Mouse (Mus musculus): ENCODE data around the gene Disc1. TPM values are rescaled to one million over a fixed set of nuclear protein-coding genes. Genes with fewer than 3 reads are reported as not detected.

Disc1 gene
- total RNA-seq, 2 experiments from 2014 or later, result 1.9 to 3.1 TPM

DNA sequence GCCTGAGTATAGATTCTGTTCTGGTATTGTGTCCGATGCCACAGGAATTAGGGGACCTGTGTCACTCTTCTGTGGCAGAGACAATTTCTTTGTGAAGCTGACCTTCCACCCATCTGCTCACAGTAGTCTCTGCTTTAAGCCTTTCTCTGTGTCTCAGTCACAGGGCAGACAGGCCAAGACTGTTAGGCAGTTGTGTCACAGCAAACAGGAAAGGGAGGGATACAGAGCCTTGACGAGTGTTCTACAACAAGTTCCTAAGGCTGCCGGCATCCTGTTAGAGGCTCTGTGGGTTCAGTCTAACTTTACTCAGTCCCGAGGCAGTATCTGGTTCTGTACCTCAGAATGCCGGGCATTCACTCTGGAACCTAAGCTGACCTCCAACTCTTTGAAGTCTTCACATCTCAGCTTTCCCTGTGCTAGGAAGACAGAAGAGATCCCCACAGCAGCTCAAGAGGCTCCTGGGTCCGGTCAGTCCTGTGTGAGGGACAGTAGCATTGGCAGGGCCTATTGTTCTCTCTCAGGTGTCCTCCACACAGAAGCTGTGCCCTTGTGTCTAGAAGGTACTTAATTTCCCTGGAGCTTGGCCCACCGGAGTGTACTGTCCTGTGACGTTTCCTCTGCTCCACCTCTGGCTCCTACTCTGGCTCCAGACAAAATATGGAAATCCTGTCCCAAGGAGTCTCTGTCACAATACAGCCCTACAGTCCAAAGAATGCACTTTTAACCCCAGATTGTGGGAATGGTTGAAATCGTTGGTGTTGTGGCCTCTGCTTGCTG, 144.6 kb downstream of the Disc1 start:
- intact Hi-C loops (cut with DNase I), result loop anchor here (5.0 kb wide), 1 partner anchor 49 kb away; no protein-coding TSS in a partner anchor
- no peak for DNase-seq (ENCODE audit: extremely low spot score in 1 of 2, low spot score in 2 of 2)

DNA sequence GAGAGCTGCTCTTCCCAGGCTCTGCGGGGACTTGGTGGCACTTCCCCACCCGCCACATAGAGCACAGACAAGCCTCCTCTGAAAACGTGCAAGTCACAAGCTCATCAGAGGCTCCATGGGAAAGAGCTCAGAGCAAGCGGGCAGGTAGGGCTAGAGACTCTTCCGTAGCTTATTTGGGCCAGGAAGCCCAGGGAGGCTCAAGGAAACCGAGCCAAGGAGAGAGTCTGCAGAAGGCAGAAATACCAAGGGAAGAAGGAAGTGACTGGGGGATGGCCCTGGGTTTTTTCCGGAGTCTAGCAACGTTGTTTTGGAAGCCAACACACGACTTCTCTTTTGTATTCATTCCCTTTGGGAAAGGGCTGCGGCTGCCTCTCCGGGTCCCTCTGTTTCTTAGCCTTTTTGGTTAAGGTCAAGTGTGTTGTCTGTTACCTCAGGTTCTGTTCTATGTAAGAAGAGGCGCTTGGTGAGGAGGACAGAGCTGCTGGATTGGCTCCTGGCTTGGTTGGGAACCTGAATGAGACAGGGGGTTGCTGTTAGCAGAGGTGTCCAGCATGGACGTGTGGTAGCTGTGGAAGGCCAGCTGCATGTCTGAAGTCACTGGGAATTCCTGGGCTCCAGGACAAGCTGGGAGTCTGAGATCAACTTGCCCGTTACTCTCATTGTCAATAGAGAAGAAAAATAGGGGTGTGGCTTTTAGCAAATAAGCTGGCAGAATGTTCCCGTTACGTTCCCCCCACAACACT, 145.4 kb downstream of the Disc1 start:
- DNase-seq (ENCODE audit: extremely low spot score in 1 of 2, low spot score in 2 of 2), result no peak
- intact Hi-C loops (cut with DNase I), result loop anchor here (5.0 kb wide), 1 partner anchor 48 kb away; no protein-coding TSS in a partner anchor

DNA sequence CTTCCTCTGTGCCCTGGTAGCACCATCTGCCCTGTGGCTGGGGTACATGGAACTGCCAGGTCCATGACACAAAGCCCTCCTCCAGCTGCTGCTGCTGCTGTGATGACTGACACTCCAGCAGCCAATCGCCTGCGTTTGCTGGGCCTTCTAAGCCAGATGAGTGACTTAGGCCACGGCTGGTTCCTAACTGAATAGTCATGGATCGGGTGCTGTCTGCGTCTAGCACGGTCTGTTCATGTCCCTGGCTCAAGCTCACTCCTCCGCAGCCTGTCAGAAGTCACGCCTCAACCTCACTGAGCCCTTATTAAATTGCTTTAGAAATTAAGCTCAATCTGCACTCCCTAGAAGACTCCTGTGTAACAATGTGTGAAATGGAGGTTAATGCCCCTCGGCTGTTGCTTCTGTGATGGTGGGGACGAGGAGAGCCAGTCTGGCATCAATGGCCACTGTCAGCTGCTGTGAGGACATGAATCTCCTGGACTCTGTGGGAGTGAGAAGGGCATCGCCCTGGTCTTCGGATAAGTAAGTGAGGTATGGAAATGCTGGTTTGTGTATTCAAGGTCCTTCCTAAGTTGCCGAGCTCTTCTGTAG, 146.4 kb downstream of the Disc1 start:
- no peak for DNase-seq (ENCODE audit: extremely low spot score in 1 of 2, low spot score in 2 of 2)
- intact Hi-C loops (cut with DNase I), result no loop called here

DNA sequence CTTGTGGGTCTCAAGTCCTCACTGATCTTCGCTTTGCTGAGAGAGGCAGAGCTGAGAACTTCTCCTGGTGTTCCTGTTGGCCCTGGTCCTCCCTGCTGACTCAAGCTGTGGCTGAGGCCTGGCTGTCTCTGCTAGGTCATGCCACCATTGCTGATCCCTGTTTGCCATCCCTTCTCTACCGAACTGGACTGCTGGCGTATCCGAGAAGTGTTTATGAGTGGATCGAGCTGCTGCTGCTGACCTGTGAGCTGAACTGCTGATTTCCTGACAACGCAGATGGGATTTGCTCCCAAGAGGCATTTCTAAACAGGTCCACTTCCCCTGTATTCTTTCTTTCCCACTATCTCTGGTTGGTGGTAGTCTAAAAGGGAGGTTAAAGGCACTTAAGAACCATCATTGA, 147.7 kb downstream of the Disc1 start:
- no peak for DNase-seq (ENCODE audit: extremely low spot score in 1 of 2, low spot score in 2 of 2)
- intact Hi-C loops (cut with DNase I), result no loop called here

DNA sequence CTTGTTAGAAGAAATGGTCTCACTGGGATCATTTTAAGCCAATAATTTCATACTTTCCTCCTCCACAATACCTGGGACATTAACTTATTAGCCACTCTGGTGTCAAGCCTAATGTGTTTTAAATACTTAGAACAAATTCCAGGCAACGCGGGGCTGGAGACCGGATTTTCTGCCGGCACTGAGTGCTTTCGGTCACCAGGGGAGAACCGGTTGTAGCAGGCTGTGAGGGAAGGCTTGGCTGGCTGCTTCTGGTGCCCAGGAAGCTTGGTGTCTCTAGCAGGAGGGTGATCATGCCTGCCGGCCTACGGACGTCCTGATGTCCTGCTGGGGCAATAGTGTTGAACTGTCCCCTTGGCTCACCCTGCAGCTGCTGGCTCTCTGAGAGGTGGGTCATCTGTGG, 149.0 kb downstream of the Disc1 start:
- intact Hi-C loops (cut with DNase I), result no loop called here
- DNase-seq (ENCODE audit: extremely low spot score in 1 of 2, low spot score in 2 of 2), result no peak

DNA sequence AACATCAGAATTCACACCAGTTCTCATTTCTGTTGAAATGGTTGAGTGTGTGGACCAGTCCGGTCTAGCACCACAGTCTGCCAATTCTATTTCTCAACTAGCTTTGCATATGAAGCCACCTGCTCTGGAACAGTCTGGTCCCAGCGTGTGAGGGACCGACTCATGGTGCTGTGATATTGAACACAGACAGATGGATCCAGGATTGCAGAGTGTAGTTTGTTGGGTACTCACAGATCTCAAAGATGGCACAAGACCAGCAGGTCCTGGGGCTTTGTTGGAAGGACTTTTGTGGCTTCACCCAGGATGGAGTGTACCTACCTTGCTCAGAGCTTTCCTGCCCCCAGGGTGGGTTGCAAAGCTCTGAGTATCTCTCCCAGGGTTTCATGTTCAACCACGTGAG, 151.6 kb downstream of the Disc1 start:
- intact Hi-C loops (cut with DNase I), result no loop called here
- no peak for DNase-seq (ENCODE audit: extremely low spot score in 1 of 2, low spot score in 2 of 2)

DNA sequence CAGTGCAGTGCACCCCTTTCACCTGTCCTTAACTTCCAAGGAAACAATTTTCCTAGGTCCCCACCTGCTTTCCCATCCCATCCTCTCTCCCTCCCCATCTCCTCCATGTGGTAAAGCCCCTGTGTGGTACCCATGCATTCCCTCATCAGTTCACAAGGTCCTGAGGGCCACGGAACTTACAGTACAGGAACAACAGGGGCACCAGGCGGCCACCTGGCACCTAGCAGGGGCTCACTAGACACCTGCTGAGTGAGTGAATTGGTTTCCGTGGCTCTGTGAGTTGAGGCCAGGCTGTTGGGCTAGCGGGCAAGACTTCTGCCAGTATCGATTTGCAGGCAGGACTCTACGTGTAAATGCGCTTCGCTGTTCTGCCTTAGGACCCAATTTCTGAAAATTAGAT, 152.4 kb downstream of the Disc1 start:
- intact Hi-C loops (cut with DNase I), result no loop called here
- no peak for DNase-seq (ENCODE audit: extremely low spot score in 1 of 2, low spot score in 2 of 2)

DNA sequence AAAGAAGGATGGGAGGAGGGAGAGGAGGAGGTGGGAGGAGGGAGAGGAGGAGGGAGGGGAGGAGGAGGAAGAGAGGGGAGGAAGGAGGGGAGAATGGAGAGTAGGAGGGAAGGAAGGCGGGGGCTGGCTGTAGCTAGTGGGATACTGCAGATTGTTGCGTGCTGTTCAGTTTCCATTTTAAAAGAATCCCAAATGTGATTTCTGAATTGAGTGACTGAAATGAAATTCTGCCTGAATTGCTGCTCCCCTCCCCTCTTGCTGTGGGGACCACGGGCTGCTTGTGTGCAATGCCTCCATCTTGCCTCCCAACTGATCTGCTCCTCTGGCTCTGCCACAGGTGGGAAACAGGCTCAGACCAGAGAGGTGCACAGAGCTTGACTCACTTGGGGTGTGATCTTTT, 153.0 kb downstream of the Disc1 start:
- intact Hi-C loops (cut with DNase I), result no loop called here

DNA sequence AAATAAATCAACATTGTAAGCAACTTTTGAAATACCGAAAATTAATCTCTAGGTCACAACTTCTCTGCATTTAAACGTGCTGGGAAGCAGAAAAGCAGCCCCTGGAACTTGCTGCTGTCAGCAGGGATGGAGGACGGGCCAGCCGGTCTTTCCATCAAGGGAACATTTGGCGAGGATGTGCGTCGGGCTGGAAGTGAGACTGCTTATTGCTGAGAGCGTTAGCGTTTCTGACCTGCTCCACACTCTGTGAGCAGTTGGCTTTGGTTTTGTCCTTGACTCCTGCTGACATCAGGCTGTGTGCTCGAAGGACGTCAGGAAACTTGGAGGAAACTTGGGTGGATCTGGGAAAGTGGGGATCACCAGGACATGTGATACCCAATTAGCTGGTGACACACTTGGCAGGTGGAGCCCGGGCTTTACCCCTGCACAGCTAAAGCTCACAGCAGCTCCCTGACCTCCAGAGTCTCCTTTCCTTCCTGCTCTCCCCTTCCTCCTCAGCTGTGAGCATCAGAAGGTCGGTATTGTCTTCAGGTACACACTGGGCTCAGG, 158.7 kb downstream of the Disc1 start:
- intact Hi-C loops (cut with DNase I), result no loop called here
- DNase-seq (ENCODE audit: extremely low spot score in 1 of 2, low spot score in 2 of 2), result no peak

More for the DNA sequence above, 153.0 kb downstream of the Disc1 start:
- no peak for DNase-seq (ENCODE audit: extremely low spot score in 1 of 2, low spot score in 2 of 2)

DNA sequence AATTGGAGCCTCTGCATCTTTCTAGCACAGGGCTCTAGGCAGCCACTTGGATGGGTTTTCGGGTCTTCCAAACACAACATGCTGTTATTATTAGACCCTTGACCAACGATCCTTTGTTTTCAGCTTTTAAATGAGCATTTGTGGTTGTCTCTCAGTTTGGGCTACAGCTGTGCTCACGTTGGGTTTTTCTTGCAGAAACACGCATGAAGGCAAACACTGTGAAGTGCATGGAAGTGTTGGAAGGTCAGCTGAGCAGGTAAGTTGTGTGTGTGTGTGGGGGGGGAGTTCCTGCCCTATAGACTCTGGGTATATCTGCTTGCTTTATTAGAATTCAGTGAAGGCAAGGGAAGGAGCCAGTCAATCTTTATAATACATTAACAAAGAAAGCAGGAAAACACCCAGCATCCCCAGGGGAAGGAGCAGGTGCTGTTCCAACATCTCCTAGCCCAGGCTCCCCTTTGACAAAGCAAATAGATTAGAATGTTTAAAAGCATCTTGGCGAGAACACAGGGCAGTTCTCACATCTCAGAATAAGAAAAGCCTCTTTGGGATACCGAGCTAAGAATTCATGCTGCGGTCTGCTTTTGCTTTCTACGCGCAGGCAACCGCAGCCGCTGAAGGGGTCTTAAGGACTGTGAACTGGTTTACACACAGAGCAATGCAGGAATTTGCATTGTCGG, 164.0 kb downstream of the Disc1 start:
- DNase-seq (ENCODE audit: extremely low spot score in 1 of 2, low spot score in 2 of 2), result no peak
- intact Hi-C loops (cut with DNase I), result no loop called here

DNA sequence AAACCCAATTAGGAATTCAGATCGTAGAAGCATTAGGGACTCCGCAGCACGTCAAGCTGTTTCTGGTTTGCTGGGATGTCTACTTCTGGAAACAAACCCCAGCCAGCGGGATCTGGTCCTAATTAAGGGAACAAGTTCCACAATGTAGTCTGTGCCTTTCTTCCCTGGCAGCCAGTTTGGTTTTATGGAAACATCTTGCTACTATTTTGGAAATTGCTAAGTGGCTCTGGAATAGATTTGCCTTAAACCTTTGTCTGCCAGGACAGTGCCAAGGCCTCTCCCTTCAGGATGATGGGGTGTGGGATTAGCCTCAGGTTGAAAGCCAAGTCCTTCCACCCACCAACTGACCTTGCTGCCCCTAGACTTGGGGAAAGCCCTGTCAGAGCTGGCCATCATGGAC, 164.7 kb downstream of the Disc1 start:
- intact Hi-C loops (cut with DNase I), result no loop called here
- peak; percentile 56 to 81 for DNase-seq (ENCODE audit: extremely low spot score in 1 of 2, low spot score in 2 of 2)

DNA sequence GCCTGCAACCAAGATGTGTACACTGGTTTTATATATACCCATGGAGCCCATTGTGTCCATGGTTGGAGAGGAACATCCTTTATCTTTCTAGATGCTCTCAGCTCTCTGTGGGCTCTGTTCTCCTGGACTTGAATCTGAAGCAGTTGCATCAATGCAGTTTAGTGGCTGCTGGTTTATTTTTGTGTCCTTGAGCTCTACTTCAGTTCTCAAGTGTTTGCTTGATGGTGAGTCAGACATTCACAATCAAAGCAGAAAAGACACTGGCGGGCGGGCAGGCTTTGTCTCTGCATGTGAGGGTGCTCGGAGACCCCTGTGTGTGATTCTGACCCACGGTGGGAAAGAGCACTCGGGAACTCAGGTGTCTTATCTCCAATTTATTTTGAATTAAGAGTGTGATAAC, 166.6 kb downstream of the Disc1 start:
- intact Hi-C loops (cut with DNase I), result no loop called here

DNA sequence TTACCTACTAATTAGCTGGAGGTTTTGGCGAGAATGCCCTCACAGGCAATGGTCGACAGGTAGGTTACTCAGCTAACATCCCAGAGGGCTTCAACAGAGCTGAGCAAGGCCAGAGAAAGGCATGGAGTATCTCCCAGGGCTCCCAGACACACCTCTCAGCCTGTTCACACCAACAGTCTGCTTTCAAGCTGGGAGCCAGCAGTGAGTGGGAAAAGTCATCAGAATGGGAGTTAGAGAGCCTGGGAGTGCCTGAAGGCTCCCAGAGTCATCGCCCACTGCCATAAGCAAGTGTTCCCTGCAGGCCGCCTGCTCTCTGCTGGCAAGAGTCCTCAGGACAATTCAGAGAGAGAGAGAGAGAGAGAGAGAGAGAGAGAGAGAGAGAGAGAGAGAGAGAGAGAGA, 167.1 kb downstream of the Disc1 start:
- intact Hi-C loops (cut with DNase I), result no loop called here
- DNase-seq (ENCODE audit: extremely low spot score in 1 of 2, low spot score in 2 of 2), result no peak

More for the DNA sequence above, 166.6 kb downstream of the Disc1 start:
- DNase-seq (ENCODE audit: extremely low spot score in 1 of 2, low spot score in 2 of 2), result no peak

DNA sequence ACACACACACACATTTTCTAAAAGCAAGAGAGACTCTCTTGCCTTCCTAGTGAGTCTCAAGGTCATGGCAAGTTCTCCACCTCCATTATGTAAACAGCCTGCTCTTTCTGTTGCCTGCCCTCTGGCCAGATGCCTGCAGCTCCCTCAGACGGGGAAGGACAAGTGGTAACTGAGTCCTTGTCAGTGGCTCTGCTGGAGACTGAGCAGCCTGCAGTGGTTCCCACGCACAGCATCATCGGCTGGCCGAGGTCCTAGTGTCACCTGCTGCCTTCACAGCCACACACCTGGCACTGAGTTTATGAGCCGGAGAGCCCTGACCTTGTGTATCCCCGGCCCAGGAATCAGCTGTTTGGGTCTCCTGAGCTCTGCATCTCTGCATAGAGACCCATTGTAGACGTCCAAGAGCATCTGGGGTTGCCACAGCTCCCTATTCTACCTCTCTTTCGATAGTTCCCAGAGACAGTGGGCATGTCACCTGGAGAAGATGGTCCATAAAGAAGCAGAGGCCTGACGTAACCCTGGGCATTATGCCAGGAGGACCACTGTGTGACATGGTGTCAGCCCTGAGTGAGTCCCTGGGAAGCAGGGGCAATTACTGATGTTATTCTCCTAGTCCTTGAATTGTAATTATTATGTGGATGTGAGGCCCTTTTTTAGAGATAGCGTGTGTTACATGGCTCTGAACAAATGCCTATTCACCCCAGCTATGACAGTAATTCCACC, 169.2 kb downstream of the Disc1 start:
- intact Hi-C loops (cut with DNase I), result no loop called here
- no peak for DNase-seq (ENCODE audit: extremely low spot score in 1 of 2, low spot score in 2 of 2)

DNA sequence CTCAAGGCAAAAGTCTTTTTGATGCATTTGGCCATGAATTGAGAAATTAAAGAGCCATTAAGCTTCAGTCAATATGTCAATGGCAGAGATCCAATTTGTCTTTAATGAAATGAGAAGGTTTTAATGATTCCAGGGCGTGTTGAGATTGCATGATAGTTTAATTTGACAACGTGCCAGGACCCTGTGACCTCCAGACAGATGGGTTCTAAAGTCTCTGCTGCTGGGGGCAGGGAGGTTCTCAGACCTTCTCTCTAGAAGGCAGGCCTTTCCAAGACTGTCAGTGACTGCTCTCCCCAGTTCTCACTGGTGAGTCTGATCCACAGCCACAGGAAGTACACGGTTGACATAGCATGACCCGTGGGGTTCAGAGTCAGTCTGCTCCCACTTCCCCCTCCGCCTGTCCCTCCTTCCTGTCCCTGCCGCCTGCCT, 170.3 kb downstream of the Disc1 start:
- peak in 1 of 2 experiments; percentile 54 for DNase-seq (ENCODE audit: extremely low spot score in 1 of 2, low spot score in 2 of 2)
- intact Hi-C loops (cut with DNase I), result no loop called here

DNA sequence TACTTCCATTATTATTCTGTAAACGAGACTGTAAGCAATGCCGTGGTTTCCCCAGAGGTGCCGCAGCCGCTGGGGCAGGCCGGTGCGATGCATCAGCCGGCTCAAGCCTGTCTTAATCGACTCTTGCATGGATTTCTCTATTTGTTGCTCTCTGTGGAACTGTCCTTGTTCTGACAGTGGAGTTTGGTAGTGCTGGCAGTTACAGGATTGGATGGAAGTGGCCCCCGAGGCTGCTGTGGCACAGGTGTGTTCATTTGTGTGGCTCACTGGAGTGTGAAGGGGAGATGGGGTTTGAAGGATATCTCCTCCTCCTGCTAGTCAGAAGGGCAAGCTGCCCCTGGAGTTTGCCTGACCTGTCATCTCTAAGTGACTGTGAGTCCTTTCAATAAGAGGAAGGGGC, 171.3 kb downstream of the Disc1 start:
- intact Hi-C loops (cut with DNase I), result no loop called here
- no peak for DNase-seq (ENCODE audit: extremely low spot score in 1 of 2, low spot score in 2 of 2)

DNA sequence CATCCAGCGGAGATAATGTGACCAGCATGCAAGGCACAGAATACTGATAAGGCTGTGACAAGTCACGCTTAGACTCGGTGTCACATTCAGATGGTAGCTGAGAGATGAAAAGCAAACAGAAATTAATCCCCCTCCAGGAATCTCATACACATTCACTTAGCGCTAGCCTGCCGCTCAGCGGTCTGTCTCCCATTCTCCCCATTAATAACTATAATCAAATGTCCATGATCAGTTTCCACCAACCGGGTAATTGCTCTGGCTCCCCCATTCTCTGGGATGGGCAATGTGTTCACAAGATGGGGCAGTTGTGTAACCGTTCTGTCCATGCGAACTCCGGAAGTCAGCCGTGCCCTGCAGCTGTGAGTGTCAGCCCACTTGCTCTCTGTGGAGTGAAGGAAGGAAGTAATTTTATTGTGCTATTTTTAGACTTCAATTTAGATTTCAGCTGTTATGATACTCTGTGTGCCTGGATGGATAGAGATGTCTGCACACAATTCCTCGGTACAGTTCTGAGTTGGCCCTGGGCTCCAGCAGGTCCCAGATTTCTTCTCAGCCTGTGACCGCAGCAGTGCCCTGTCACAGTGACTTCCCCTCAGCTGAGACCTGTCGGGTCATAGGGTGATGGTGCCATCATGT, 173.1 kb downstream of the Disc1 start:
- intact Hi-C loops (cut with DNase I), result no loop called here

DNA sequence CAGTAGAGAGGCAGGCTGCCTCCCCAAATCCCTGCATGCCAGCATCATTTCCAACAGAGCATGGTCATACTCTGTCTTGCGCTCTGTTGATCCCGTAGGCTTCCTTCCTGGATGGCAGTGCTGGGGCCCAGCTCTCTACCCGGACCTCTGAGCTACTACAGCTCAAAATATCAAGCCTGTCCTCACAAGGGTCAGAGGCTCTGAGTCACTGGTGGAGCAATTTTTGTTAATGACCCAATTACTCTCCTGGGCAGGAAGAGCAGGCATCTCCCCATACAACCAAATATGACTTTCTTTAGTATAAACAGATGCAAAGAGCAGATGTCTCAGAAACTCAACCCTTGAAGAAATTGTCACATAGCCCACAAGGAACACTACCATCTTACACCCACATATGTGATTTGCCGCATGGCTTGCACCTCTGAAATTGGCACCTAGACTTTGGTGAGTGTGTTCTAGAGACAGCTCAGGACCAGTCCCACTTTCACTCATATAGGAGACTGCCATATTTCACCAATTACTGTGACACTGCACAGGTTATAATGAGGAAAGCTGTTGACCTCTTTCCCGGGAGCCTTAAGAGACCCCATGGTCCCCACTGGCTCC, 176.6 kb downstream of the Disc1 start:
- intact Hi-C loops (cut with DNase I), result no loop called here
- DNase-seq (ENCODE audit: extremely low spot score in 1 of 2, low spot score in 2 of 2), result no peak

More for the DNA sequence above, 173.1 kb downstream of the Disc1 start:
- DNase-seq (ENCODE audit: extremely low spot score in 1 of 2, low spot score in 2 of 2), result peak in 1 of 2 experiments; percentile 65
